Mouse (Mus musculus): ENCODE measurements around the gene Fbxo17.

Fbxo17 gene

GRCm38 (mm10) chr7:28769414-28769958 lies 52.9 kb downstream of the Fbxo17 start:
- no peak for DNase-seq

GRCm38 (mm10) chr7:28770309-28770708 lies 53.7 kb downstream of the Fbxo17 start:
- no peak for DNase-seq

DNA sequence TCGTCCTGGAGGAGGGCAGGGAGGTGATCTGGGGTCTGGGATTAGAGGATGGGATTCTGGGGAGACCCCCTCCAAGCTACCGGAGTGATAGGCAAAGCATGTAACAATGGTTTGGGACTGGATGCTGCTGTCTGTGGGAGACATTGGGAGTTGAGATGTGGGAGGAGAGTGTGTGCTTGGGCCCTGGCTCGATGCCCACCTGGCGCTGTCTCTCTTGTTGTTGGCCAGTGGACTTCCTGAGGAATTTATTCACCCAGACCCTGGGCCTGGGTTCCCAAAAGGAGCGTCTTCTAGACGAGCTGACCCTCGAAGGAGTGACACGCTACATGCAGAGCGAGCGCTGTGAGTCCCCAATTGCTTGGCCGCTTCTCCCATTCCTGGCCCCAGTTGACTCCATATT lies 55.3 kb downstream of the Fbxo17 start:
- DNase-seq: no peak

GRCm38 (mm10) chr7:28773163-28773562 lies 56.6 kb downstream of the Fbxo17 start:
- DNase-seq: no peak

DNA sequence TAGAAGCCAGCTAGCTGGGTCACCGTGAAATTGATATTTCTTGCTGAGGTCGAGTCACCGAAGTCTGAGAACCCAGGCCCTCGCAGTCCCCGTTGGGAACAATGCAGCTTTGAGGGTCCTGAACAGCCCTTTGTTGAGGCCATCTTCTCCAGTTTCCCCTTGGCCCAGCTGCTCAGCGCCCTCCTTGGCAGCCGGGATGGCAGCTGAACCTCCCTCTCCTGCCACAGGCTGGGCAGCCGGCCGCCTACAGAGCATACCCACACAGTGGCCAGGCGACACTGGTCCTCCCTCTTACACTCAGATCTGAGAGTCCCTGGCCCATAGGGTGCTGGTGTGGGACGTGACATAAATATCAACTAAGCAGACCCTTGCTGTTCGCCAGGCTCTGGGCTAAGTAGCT lies 57.6 kb downstream of the Fbxo17 start:
- DNase-seq: no peak

- no peak for DNase-seq
Measured at GRCm38 (mm10) chr7:28775129-28775528, 58.5 kb downstream of the Fbxo17 start.

GRCm38 (mm10) chr7:28778825-28779224 lies 62.2 kb downstream of the Fbxo17 start:
- no peak for DNase-seq

DNA sequence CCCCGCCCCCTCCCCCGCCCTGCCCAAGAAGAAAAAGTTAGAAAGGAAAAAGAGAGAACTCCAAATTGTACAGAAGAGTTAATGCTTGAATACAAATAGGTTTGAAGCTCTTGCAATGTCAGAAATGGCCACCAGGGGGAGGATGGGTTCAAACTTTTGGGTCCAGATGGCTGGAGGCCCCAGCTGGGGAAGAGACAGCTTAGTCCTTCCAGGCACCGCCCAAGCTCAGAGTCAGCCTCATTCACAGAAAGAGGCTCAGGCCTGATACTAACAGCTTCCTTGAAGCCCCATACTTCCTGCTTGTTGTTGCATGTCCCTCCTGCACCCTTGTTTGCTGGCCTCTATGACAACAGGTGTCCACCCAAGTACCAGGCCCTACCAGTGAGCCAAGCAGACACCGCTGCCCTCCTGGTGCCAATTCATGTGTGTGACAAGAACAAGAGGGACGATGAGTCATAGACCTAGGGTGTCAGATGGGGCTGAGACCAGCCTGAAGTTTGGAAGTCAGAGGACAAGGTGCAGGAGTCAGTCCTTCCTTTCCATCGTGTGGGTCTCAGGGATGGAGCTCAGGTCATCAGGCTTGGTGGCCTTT lies 63.6 kb downstream of the Fbxo17 start:
- DNase-seq: peak; percentile 89

GRCm38 (mm10) chr7:28780857-28781256 lies 64.3 kb downstream of the Fbxo17 start:
- DNase-seq: no peak

DNA sequence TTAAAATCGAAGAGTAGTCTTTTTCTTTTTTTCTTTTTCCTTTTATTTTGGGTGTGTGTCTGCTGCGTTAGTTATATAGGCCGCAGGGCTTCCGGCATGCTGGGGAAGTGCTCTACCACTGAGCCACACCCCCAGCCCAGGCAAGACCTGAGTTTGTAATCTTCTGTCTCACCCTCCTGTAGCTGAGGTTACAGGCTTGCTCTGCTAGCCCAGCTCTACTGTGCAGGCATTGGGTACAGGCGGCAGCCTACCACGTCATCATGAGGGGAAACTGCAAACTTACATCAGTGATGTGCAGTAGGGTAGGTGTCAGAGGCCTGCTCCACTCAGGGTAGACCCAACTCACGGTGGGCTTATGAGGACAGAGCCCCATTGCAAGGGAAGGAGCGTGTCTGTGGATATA lies 64.7 kb downstream of the Fbxo17 start:
- DNase-seq: no peak

DNA sequence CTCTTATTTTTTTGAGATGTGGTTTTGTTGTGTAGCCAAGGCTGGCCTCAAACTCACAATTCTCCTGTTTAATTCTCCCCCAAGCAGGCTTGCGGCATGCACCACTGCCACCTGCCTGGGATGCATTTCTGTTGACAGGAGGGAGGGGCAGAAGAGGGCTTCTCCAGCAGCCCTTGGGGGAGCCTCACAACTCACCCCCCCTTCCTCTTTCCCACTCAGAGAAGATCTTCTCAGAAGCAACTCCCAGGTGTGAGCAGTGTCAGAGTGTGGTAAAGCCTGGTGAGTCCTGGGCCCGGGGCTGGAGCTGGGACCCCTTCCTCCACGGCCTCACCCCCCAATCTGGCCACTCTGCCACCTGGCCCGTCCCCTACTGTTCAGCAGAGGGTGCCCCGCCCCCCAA lies 68.6 kb downstream of the Fbxo17 start:
- no peak for DNase-seq
